In the genomic region with DNA sequence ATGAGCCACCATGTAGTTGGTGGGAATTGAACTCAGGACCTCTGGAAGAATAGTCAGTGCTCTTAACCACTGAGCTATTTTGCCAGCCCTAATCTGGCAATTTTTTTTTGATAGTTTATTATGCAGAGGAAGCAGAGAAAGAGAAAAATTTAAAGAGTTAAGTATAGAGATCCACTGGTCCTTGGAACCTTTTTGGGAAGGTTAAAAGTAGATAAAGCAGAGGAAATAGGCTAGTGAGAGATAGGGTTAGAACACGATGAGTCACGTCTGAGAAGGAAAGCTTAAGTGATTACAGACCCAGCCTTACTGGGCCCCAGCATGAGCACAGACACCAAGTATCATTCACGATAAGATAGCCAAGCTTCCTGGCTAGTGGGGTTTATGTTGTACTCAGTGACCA, we compare ENCODE assay signal across 12 mouse cellular contexts. TPM values are rescaled to one million over a fixed set of nuclear protein-coding genes. Genes with fewer than 3 reads are reported as not detected.
A peak's percentile ranks its signal among the peaks of the same experiment; 100 is the strongest.
DNase-seq lines count a peak whose midpoint lies in the region; ATAC-seq and TF ChIP-seq lines count a peak whose summit lies in the region.
"Had no signal": no experiment of that assay in that cellular context is flagged by ENCODE, and none has a peak within 500 bp of the region (broad histone marks: within the 10 kb centered on the region; RNA-seq: fewer than 3 reads in every experiment).

No protein-coding gene starts in this region.

- WGBS in heart, postnatal 0 days = 10% methylated on average over 3 of the region's 3 CpGs
- WGBS in midbrain, embryonic 14.5 days = 81% methylated on average over 3 of the region's 3 CpGs

- H3K27me3 ChIP-seq in megakaryocyte, embryonic 14.5 days (replicated peaks) = no peaks in the 10 kb centered on the region
- no peaks in the 10 kb centered on the region for H3K27me3 ChIP-seq in heart, postnatal 0 days (ENCODE audit: control insufficient read depth, insufficient read depth, low read length)
- H3K27me3 ChIP-seq in myocyte (ENCODE audit: control insufficient read depth, insufficient read depth, insufficient read length) = no peaks in the 10 kb centered on the region
- no peaks in the 10 kb centered on the region for H3K27me3 ChIP-seq in midbrain, embryonic 14.5 days (ENCODE audit: control insufficient read depth, insufficient read depth, low read length)
- H3K27me3 ChIP-seq: forebrain, embryonic 13.5 days; intestine, embryonic 15.5 days had no signal

- peak; percentile 53 for DNase-seq in c-Kit-positive CD71-negative TER-119-negative erythroid progenitor cells, embryonic 14.5 days (ENCODE audit: low read depth)
- no peak for DNase-seq in heart, postnatal 0 days (ENCODE audit: low spot score)
- no peak for DNase-seq in midbrain, embryonic 14.5 days
- DNase-seq: cerebellum, adult 9-11 months; lung, adult 18-20 months had no signal

- peaks cover 81% of the 10 kb centered on the region for H3K79me2 ChIP-seq in myocyte (ENCODE audit: control insufficient read depth, insufficient read depth)

- no peak for ATAC-seq in megakaryocyte, adult 5-6 weeks (ENCODE audit: poor library complexity, severe bottlenecking)
- no peak for ATAC-seq in heart, postnatal 0 days (ENCODE audit: insufficient read depth, low read depth)
- ATAC-seq in midbrain, embryonic 14.5 days (ENCODE audit: low FRiP score, low TSS enrichment) = no peak
- ATAC-seq in monocyte, adult 5-6 weeks (replicated peaks; ENCODE audit: insufficient number of reproducible peaks, low FRiP score, low TSS enrichment, poor library complexity, severe bottlenecking) = no peak
- ATAC-seq: forebrain, embryonic 13.5 days; intestine, embryonic 15.5 days had no signal

- TF ChIP-seq EP300 in heart, postnatal 0 days (IDR thresholded peaks at IDR 0.05; ENCODE audit: low read depth) = no peak

- H3K27ac ChIP-seq in heart, postnatal 0 days (ENCODE audit: low read depth) = peak overlapping the region; percentile 60
- no peak overlapping the region for H3K27ac ChIP-seq in midbrain, embryonic 14.5 days (replicated peaks; ENCODE audit: low read depth, low read length)
- H3K27ac ChIP-seq: forebrain, embryonic 13.5 days; hindbrain, embryonic 10.5 days; intestine, embryonic 15.5 days had no signal

- no peak overlapping the region for H3ac ChIP-seq in myocyte (ENCODE audit: control insufficient read depth, insufficient read length)

- H3K4me1 ChIP-seq in megakaryocyte, embryonic 14.5 days = peaks cover 44% of the 10 kb centered on the region
- H3K4me1 ChIP-seq in heart, postnatal 0 days (ENCODE audit: control insufficient read depth, insufficient read depth) = peaks cover 27% of the 10 kb centered on the region
- peaks cover 24% of the 10 kb centered on the region for H3K4me1 ChIP-seq in midbrain, embryonic 14.5 days (ENCODE audit: control insufficient read depth, insufficient read depth, low read length)

- H3K4me3 ChIP-seq in megakaryocyte, embryonic 14.5 days (replicated peaks) = peak overlapping the region; percentile 97
- no peak overlapping the region for H3K4me3 ChIP-seq in heart, postnatal 0 days (ENCODE audit: low read depth, low read length)
- H3K4me3 ChIP-seq in myocyte = no peak overlapping the region
- no peak overlapping the region for H3K4me3 ChIP-seq in midbrain, embryonic 14.5 days (replicated peaks; ENCODE audit: low read depth, low read length)
- H3K4me3 ChIP-seq: forebrain, embryonic 13.5 days; hindbrain, embryonic 10.5 days; intestine, embryonic 15.5 days had no signal

- TF ChIP-seq POLR2A in myocyte (IDR thresholded peaks at IDR 0.05; ENCODE audit: insufficient read length, low read depth) = no peak

- H3K36me3 ChIP-seq in megakaryocyte, embryonic 14.5 days (replicated peaks; ENCODE audit: low read length) = peaks cover 55% of the 10 kb centered on the region
- no peaks in the 10 kb centered on the region for H3K36me3 ChIP-seq in heart, postnatal 0 days (replicated peaks; ENCODE audit: control insufficient read depth, insufficient read depth, low read length)
- H3K36me3 ChIP-seq in myocyte (ENCODE audit: control insufficient read depth, insufficient read depth) = peaks cover 5% of the 10 kb centered on the region
- H3K36me3 ChIP-seq in midbrain, embryonic 14.5 days (ENCODE audit: control insufficient read depth, insufficient read depth, low read length) = no peaks in the 10 kb centered on the region
- H3K36me3 ChIP-seq: intestine, embryonic 15.5 days had no signal

- peak overlapping the region; percentile 30; the same call in 1 of the 2 replicates for H3K4me2 ChIP-seq in heart, postnatal 0 days (ENCODE audit: low read depth, low read length)
- H3K4me2 ChIP-seq in myocyte (ENCODE audit: low read depth) = peak overlapping the region; percentile 94
- no peak overlapping the region for H3K4me2 ChIP-seq in midbrain, embryonic 14.5 days (ENCODE audit: low read length)
- H3K4me2 ChIP-seq: forebrain, embryonic 13.5 days; intestine, embryonic 15.5 days had no signal

- H3K9me3 ChIP-seq in megakaryocyte, embryonic 14.5 days = no peaks in the 10 kb centered on the region
- H3K9me3 ChIP-seq in heart, postnatal 0 days (replicated peaks; ENCODE audit: control insufficient read depth, low read length) = no peaks in the 10 kb centered on the region
- no peaks in the 10 kb centered on the region for H3K9me3 ChIP-seq in midbrain, embryonic 14.5 days (ENCODE audit: control insufficient read depth, low read length)
- H3K9me3 ChIP-seq: forebrain, embryonic 13.5 days; hindbrain, embryonic 10.5 days; intestine, embryonic 15.5 days had no signal

- no peak for TF ChIP-seq CTCF in heart, postnatal 0 days (IDR thresholded peaks at IDR 0.05; ENCODE audit: low read depth)

- H3K9ac ChIP-seq in heart, postnatal 0 days (replicated peaks; ENCODE audit: low read depth, low read length) = no peak overlapping the region
- H3K9ac ChIP-seq in midbrain, embryonic 14.5 days (replicated peaks; ENCODE audit: low read length) = no peak overlapping the region
- H3K9ac ChIP-seq: forebrain, embryonic 13.5 days; intestine, embryonic 15.5 days had no signal

TF ChIP-seq in myocyte, 11 proteins besides CTCF, POLR2A, EP300 and RAD21:
- TF ChIP-seq POLR2AphosphoS2 (IDR thresholded peaks at IDR 0.05; ENCODE audit: insufficient read length, low read depth) (no peak), CEBPB (IDR thresholded peaks at IDR 0.05; ENCODE audit: insufficient read depth, poor library complexity, severe bottlenecking) (no peak), USF1 (IDR thresholded peaks at IDR 0.05; ENCODE audit: low read depth) (no peak), E2F4 (IDR thresholded peaks at IDR 0.05; ENCODE audit: insufficient read depth) (no peak), REST (IDR thresholded peaks at IDR 0.05; ENCODE audit: insufficient read depth, insufficient read length) (no peak), TCF12 (IDR thresholded peaks at IDR 0.05; ENCODE audit: insufficient read depth, poor library complexity, severe bottlenecking) (no peak), MYOD1 (IDR thresholded peaks at IDR 0.05; ENCODE audit: control insufficient read depth in 1 of 3, insufficient read length in 2 of 3, low read depth in 2 of 3) (no peak), MAX (IDR thresholded peaks at IDR 0.05; ENCODE audit: low read depth) (no peak), SRF (IDR thresholded peaks at IDR 0.05; ENCODE audit: control insufficient read depth, insufficient read length, low read depth) (no peak), TCF3 (IDR thresholded peaks at IDR 0.05; ENCODE audit: insufficient read length, low read depth) (no peak)

RNA-seq across cellular contexts. Expression of gene Mob1b, which starts 3.4 kb away (rescaled TPM):
- 20.8 and 22.0 TPM in 2 replicates for polyA plus RNA-seq in megakaryocyte, embryonic 14.5 days (2012; ENCODE audit: insufficient read depth, low replicate concordance)
- 26.1 and 26.6 TPM in 2 replicates for total RNA-seq in megakaryocyte, adult 5-6 weeks (2015)
- 11.5 and 15.7 TPM in 2 replicates for total RNA-seq in megakaryocyte, adult 5-6 weeks (2017)
- total RNA-seq in heart, postnatal 0 days (2014; rRNA removed; ENCODE audit: low replicate concordance) = 19.7 and 25.8 TPM in 2 replicates
- polyA plus RNA-seq in heart, postnatal 0 days (2015; fragmentation: Nextera tagmentation; extraction: Ambion mirVana) = 14.4 and 17.2 TPM in 2 replicates
- polyA plus RNA-seq in myocyte (2012; fragmentation: generic; extraction: Trizol) = 4.6 TPM
- polyA plus RNA-seq in midbrain, embryonic 14.5 days (2014; fragmentation: Nextera tagmentation; extraction: Ambion mirVana) = 13.4 and 13.7 TPM in 2 replicates
- 12.2 to 18.6 TPM (median 16.3 TPM) in 3 replicates for total RNA-seq in monocyte, adult 5-6 weeks (2017)

RNA-seq across cellular contexts. Expression of gene Dck, which starts 40.8 kb away (rescaled TPM):
- 1.5 and 2.0 TPM in 2 replicates for polyA plus RNA-seq in megakaryocyte, embryonic 14.5 days (2012; ENCODE audit: insufficient read depth, low replicate concordance)
- total RNA-seq in megakaryocyte, adult 5-6 weeks (2015) = 120 and 142 TPM in 2 replicates
- 62.9 and 65.5 TPM in 2 replicates for total RNA-seq in megakaryocyte, adult 5-6 weeks (2017)
- 8.2 and 24.2 TPM in 2 replicates for total RNA-seq in heart, postnatal 0 days (2014; rRNA removed; ENCODE audit: low replicate concordance)
- 10.3 and 10.5 TPM in 2 replicates for polyA plus RNA-seq in heart, postnatal 0 days (2015; fragmentation: Nextera tagmentation; extraction: Ambion mirVana)
- 4.2 TPM for polyA plus RNA-seq in myocyte (2012; fragmentation: generic; extraction: Trizol)
- 51.0 and 67.5 TPM in 2 replicates for polyA plus RNA-seq in midbrain, embryonic 14.5 days (2014; fragmentation: Nextera tagmentation; extraction: Ambion mirVana)
- 18.0 to 19.1 TPM (median 18.9 TPM) in 3 replicates for total RNA-seq in monocyte, adult 5-6 weeks (2017)

RNA-seq across cellular contexts. Expression of gene Grsf1, which starts 48.1 kb away (rescaled TPM):
- polyA plus RNA-seq in megakaryocyte, embryonic 14.5 days (2012; ENCODE audit: insufficient read depth, low replicate concordance) = 15.9 and 41.9 TPM in 2 replicates
- total RNA-seq in megakaryocyte, adult 5-6 weeks (2015) = 56.5 TPM in 2 replicates
- 74.6 and 83.2 TPM in 2 replicates for total RNA-seq in megakaryocyte, adult 5-6 weeks (2017)
- 68.2 and 83.1 TPM in 2 replicates for total RNA-seq in heart, postnatal 0 days (2014; rRNA removed; ENCODE audit: low replicate concordance)
- 112 and 125 TPM in 2 replicates for polyA plus RNA-seq in heart, postnatal 0 days (2015; fragmentation: Nextera tagmentation; extraction: Ambion mirVana)
- 29.5 TPM for polyA plus RNA-seq in myocyte (2012; fragmentation: generic; extraction: Trizol)
- polyA plus RNA-seq in midbrain, embryonic 14.5 days (2014; fragmentation: Nextera tagmentation; extraction: Ambion mirVana) = 63.6 and 82.7 TPM in 2 replicates
- total RNA-seq in monocyte, adult 5-6 weeks (2017) = 64.2 to 83.6 TPM (median 72.0 TPM) in 3 replicates
